Mouse (Mus musculus): ENCODE results near the gene Cdh11.

Cdh11 gene

GRCm38 (mm10) chr8:102785592-102786416 is at the start of gene Cdh11:
Gene Cdh11, minus strand, starts transcription at chr8:102785642.
- DNase-seq (ENCODE audit: low read depth in 1 of 2, low spot score in 2 of 2): no peak

GRCm38 (mm10) chr8:102813959-102814358 is 28.5 kb upstream of the Cdh11 start:
- no peak for DNase-seq (ENCODE audit: low read depth in 1 of 2, low spot score in 2 of 2)

- DNase-seq (ENCODE audit: low read depth in 1 of 2, low spot score in 2 of 2): no peak
Measured at GRCm38 (mm10) chr8:102790303-102790702, 4.9 kb upstream of the Cdh11 start.

- no peak for DNase-seq (ENCODE audit: low read depth in 1 of 2, low spot score in 2 of 2)
Measured at GRCm38 (mm10) chr8:102786467-102787360, 1.3 kb upstream of the Cdh11 start.

GRCm38 (mm10) chr8:102784835-102785455 is 497 bp downstream of the Cdh11 start:
- no peak for DNase-seq (ENCODE audit: low read depth in 1 of 2, low spot score in 2 of 2)

GRCm38 (mm10) chr8:102783821-102784591 is 1.4 kb downstream of the Cdh11 start:
- no peak for DNase-seq (ENCODE audit: low read depth in 1 of 2, low spot score in 2 of 2)

GRCm38 (mm10) chr8:102782707-102783489 is 2.5 kb downstream of the Cdh11 start:
- no peak for DNase-seq (ENCODE audit: low read depth in 1 of 2, low spot score in 2 of 2)

- DNase-seq (ENCODE audit: low read depth in 1 of 2, low spot score in 2 of 2): no peak
Measured at GRCm38 (mm10) chr8:102780899-102781298, 4.5 kb downstream of the Cdh11 start.

GRCm38 (mm10) chr8:102774594-102774993 is 10.8 kb downstream of the Cdh11 start:
- DNase-seq (ENCODE audit: low read depth in 1 of 2, low spot score in 2 of 2): no peak

GRCm38 (mm10) chr8:102771456-102771855 is 14.0 kb downstream of the Cdh11 start:
- no peak for DNase-seq (ENCODE audit: low read depth in 1 of 2, low spot score in 2 of 2)

GRCm38 (mm10) chr8:102753839-102754238 is 31.6 kb downstream of the Cdh11 start:
- no peak for DNase-seq (ENCODE audit: low read depth in 1 of 2, low spot score in 2 of 2)

GRCm38 (mm10) chr8:102742940-102743339 is 42.5 kb downstream of the Cdh11 start:
- no peak for DNase-seq (ENCODE audit: low read depth in 1 of 2, low spot score in 2 of 2)

GRCm38 (mm10) chr8:102742008-102742591 is 43.3 kb downstream of the Cdh11 start:
- DNase-seq (ENCODE audit: low read depth in 1 of 2, low spot score in 2 of 2): no peak

- DNase-seq (ENCODE audit: low read depth in 1 of 2, low spot score in 2 of 2): no peak
Measured at GRCm38 (mm10) chr8:102740963-102741362, 44.5 kb downstream of the Cdh11 start.

GRCm38 (mm10) chr8:102738961-102739487 is 46.4 kb downstream of the Cdh11 start:
- DNase-seq (ENCODE audit: low read depth in 1 of 2, low spot score in 2 of 2): no peak

- DNase-seq (ENCODE audit: low read depth in 1 of 2, low spot score in 2 of 2): no peak
Measured at GRCm38 (mm10) chr8:102738395-102738794, 47.0 kb downstream of the Cdh11 start.

- DNase-seq (ENCODE audit: low read depth in 1 of 2, low spot score in 2 of 2): no peak
Measured at GRCm38 (mm10) chr8:102734419-102734818, 51.0 kb downstream of the Cdh11 start.

- DNase-seq (ENCODE audit: low read depth in 1 of 2, low spot score in 2 of 2): no peak
Measured at GRCm38 (mm10) chr8:102726206-102726935, 59.1 kb downstream of the Cdh11 start.

- no peak for DNase-seq (ENCODE audit: low read depth in 1 of 2, low spot score in 2 of 2)
Measured at GRCm38 (mm10) chr8:102725496-102725895, 59.9 kb downstream of the Cdh11 start.
